Mouse (Mus musculus) megakaryocyte, embryonic 14.5 days (primary cell): ENCODE measurements around the gene Aox2.

ENCODE experiments used
- FLI1 ChIP-seq: IDR thresholded peaks from 2 replicates; pipeline ENCODE4 v1.6.1; 2012; ENCODE audit warnings: low read length, inconsistent platforms, mixed read lengths
- GATA1 ChIP-seq: IDR thresholded peaks from 3 replicates; pipeline ENCODE4 v1.6.1; 2012; ENCODE audit warnings: mixed read lengths, low read length, inconsistent platforms, borderline replicate concordance

DNA sequence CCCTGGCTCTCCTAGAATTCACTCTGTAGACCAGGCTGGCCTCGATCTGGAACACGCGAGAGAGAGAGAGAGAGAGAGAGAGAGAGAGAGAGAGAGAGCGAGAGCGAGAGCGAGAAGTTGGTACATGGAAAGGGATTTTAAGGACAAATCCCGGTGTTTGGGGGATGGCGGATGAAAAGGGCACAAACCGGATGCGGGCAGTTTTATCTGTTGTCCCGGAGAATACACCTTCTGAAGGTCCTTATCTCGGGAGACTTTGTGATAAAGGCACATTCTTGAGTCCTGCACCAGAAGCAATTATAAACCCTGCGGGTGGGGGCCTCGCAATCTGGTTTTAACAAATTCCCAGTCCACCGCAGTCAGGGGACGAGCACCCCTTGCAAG is 114.1 kb downstream of the Aox2 start:
- TF ChIP-seq GATA1 = no peak
- TF ChIP-seq FLI1 = no peak
